Mouse (Mus musculus) small intestine, adult 2 months (tissue): ENCODE measurements around the gene Meis2. TPM values are rescaled to one million over a fixed set of nuclear protein-coding genes. Genes with fewer than 3 reads are reported as not detected.

ENCODE experiments used
- H3K27ac ChIP-seq: fragments of 200-500 bp; 2 replicates; pipeline ENCODE4 v1.5.1; 2012; ENCODE audit warnings: low read depth, low read length, control low read depth, inconsistent platforms; ENCODE audit not compliant: insufficient read depth
- H3K27me3 ChIP-seq: fragments of 200-500 bp; 2 replicates; pipeline ENCODE4 v1.6.1; 2012; ENCODE audit warnings: mild to moderate bottlenecking, moderate library complexity, low read length, inconsistent platforms; ENCODE audit not compliant: control insufficient read depth, insufficient read depth
- H3K36me3 ChIP-seq: fragments of 200-500 bp; 2 replicates; pipeline ENCODE4 v1.6.1; 2012; ENCODE audit warnings: mild to moderate bottlenecking, low read length, control low read depth, inconsistent platforms; ENCODE audit not compliant: control insufficient read depth, insufficient read depth
- H3K4me1 ChIP-seq: fragments of 200-500 bp; 2 replicates; pipeline ENCODE4 v1.6.1; 2012; ENCODE audit warnings: low read length, inconsistent platforms, mixed read lengths; ENCODE audit not compliant: control insufficient read depth, insufficient read depth, insufficient read length
- H3K4me3 ChIP-seq: fragments of 200-500 bp; 2 replicates; pipeline ENCODE4 v1.5.1; 2012; ENCODE audit warnings: low read depth, mild to moderate bottlenecking, control low read depth, inconsistent platforms, low read length, moderate library complexity
- CTCF ChIP-seq: fragments of 200-500 bp; IDR thresholded peaks from 2 replicates; pipeline ENCODE4 v1.5.1; 2012; ENCODE audit warnings: low read depth, mild to moderate bottlenecking, control low read depth, inconsistent platforms, low read length, moderate library complexity, mixed read lengths; ENCODE audit not compliant: insufficient replicate concordance, insufficient read length; ENCODE audit errors: extremely low read depth
- POLR2A ChIP-seq: fragments of 200-500 bp; IDR thresholded peaks from 2 replicates; pipeline ENCODE4 v1.6.1; 2012; ENCODE audit warnings: low read depth, mild to moderate bottlenecking, control low read depth, inconsistent platforms, low read length, moderate library complexity
- WGBS: fragments of 180-500 bp; shearing (Covaris S2); methylation state at CpG from one replicate; pipeline ENCODE4 v1.1.7; 2018; 5-methylcytosine and 5-hydroxymethylcytosine counted together
- polyA plus RNA-seq: library from polyadenylated mRNA; depleted of rRNA; stranded (reverse); fragments of >200 nt; gene quantifications from 2 replicates; pipeline ENCODE4 v1.2.3, GENCODE M21; 2012

Gene Meis2
- polyA plus RNA-seq, 1 experiment = 3.9 TPM

- Histone ChIP-seq H3K27me3 (no peaks in the 10 kb centered on the region), H3K27ac (no peak overlapping the region), H3K4me1 (no peaks in the 10 kb centered on the region), H3K4me3 (no peak overlapping the region), H3K36me3 (no peaks in the 10 kb centered on the region)
- TF ChIP-seq POLR2A (no peak), CTCF (no peak)
- WGBS = 73% methylated on average over 3 of the region's 3 CpGs
These were observed 37.5 kb downstream of the Meis2 start for GRCm38 (mm10) chr2:116028127-116028526.

DNA sequence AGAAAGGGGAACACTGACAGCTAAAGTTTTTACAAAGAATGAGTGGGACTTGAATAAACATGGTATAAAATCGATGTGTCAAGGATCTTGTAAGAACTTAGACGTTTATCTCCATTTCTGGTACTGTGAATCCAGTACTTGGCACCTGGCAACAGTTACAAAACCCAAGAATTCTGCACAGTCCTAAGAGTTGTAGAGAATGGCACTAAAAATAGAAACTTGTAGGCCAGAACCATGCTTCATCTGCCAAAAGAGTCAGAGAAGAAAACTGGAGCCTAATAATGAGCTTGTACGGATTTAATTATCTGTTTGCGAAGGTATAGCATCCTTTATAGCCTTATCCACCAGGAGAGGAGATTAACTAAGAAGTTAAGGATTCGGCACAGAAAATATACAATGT lies 42.8 kb downstream of the Meis2 start:
- H3K4me3 ChIP-seq = no peak overlapping the region
- no peaks in the 10 kb centered on the region for H3K36me3 ChIP-seq
- H3K27me3 ChIP-seq = peaks cover 3% of the 10 kb centered on the region; the same call in 1 of the 2 replicates
- H3K27ac ChIP-seq = no peak overlapping the region
- peaks cover 5% of the 10 kb centered on the region; the same call in 1 of the 2 replicates for H3K4me1 ChIP-seq
- WGBS = 85% methylated on average over 5 of the region's 5 CpGs
- TF ChIP-seq CTCF (no peak), POLR2A (no peak)

GRCm38 (mm10) chr2:116021931-116022330 lies 43.7 kb downstream of the Meis2 start:
- H3K4me3 ChIP-seq = no peak overlapping the region
- peaks cover 5% of the 10 kb centered on the region; the same call in 1 of the 2 replicates for H3K4me1 ChIP-seq
- no peaks in the 10 kb centered on the region for H3K36me3 ChIP-seq
- WGBS = 74% methylated on average over 4 of the region's 4 CpGs
- no peak overlapping the region for H3K27ac ChIP-seq
- TF ChIP-seq POLR2A = no peak
- TF ChIP-seq CTCF = no peak
- H3K27me3 ChIP-seq = peaks cover 3% of the 10 kb centered on the region; the same call in 1 of the 2 replicates

GRCm38 (mm10) chr2:116021046-116021445 lies 44.6 kb downstream of the Meis2 start:
- Histone ChIP-seq H3K36me3 (no peaks in the 10 kb centered on the region), H3K4me3 (no peak overlapping the region), H3K4me1 (peaks cover 5% of the 10 kb centered on the region; the same call in 1 of the 2 replicates), H3K27ac (no peak overlapping the region), H3K27me3 (peaks cover 3% of the 10 kb centered on the region; the same call in 1 of the 2 replicates)
- TF ChIP-seq POLR2A (no peak), CTCF (no peak)
- 24% methylated on average over 9 of the region's 9 CpGs for WGBS

DNA sequence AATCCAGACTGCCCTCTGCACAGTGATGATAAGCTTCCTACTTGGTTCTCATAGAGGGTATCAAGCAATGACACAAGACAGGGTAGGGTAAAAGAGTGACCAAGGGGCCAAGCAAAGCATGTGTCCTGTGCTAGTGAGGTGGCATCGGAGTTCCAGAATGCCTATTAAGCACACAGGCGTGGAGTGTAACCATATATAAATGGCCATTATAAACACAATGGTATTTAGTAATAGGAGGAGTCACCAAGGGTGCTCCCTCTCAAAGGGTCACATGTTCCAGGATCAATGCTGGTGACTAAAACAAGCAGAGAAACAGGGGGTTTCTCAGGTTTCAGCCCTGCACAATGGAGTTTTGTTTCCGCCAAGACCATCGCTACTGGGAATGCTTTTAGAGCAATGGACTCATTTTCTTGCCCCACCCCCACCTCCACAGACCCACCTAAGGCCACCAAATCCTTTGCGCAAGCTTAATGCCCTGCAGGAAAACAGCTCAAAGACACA lies 45.1 kb downstream of the Meis2 start:
- TF ChIP-seq CTCF = no peak
- no peak for TF ChIP-seq POLR2A
- 72% methylated on average over 5 of the region's 5 CpGs for WGBS
- Histone ChIP-seq H3K27me3 (peaks cover 3% of the 10 kb centered on the region; the same call in 1 of the 2 replicates), H3K36me3 (no peaks in the 10 kb centered on the region), H3K4me3 (no peak overlapping the region), H3K4me1 (peaks cover 5% of the 10 kb centered on the region; the same call in 1 of the 2 replicates), H3K27ac (no peak overlapping the region)

GRCm38 (mm10) chr2:116019959-116020358 lies 45.7 kb downstream of the Meis2 start:
- Histone ChIP-seq H3K4me1 (peaks cover 5% of the 10 kb centered on the region; the same call in 1 of the 2 replicates), H3K27ac (no peak overlapping the region), H3K27me3 (peaks cover 3% of the 10 kb centered on the region; the same call in 1 of the 2 replicates), H3K36me3 (no peaks in the 10 kb centered on the region), H3K4me3 (no peak overlapping the region)
- TF ChIP-seq CTCF (no peak), POLR2A (no peak)
- WGBS = 65% methylated on average over 9 of the region's 9 CpGs

DNA sequence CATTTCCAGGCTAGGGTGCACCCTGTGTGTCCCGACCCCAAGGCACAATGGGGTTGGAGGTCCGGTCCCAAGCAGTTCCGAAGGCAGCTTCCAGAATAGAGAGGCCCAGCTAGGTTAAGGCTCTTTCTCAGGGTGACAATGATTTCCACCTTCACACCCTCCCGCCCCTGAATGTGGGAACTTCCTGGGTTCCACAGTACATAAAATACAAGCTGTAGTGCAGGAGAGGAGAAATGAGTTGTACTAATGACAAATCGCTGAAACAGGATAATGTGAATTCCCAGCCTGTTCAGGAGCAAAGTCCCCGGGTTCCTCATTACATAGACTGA lies 46.2 kb downstream of the Meis2 start:
- Histone ChIP-seq H3K27ac (no peak overlapping the region), H3K27me3 (peaks cover 3% of the 10 kb centered on the region; the same call in 1 of the 2 replicates)
- 65% methylated on average over 6 of the region's 6 CpGs for WGBS

More for the DNA sequence above, 46.2 kb downstream of the Meis2 start:
- Histone ChIP-seq H3K4me3 (no peak overlapping the region), H3K36me3 (no peaks in the 10 kb centered on the region), H3K4me1 (peaks cover 5% of the 10 kb centered on the region; the same call in 1 of the 2 replicates)
- no peak for TF ChIP-seq POLR2A
- no peak for TF ChIP-seq CTCF
